Mouse (Mus musculus) bone marrow, adult 2 months (tissue): ENCODE results near the gene Bdh1.

Experiments
- CTCF ChIP-seq: fragments of 200-500 bp; IDR thresholded peaks from 2 replicates; pipeline ENCODE4 v1.5.1; 2011; ENCODE audit warnings: low read length, control low read depth; ENCODE audit not compliant: control insufficient read depth, insufficient read depth
- POLR2A ChIP-seq: fragments of 200-500 bp; IDR thresholded peaks from 2 replicates; pipeline ENCODE4 v1.6.1; 2011; ENCODE audit warnings: low read depth, mild to moderate bottlenecking, control low read depth, low read length, borderline replicate concordance; ENCODE audit not compliant: control insufficient read depth

GRCm38 (mm10) chr16:31455276-31456045, 33.4 kb downstream of the Bdh1 start:
- TF ChIP-seq POLR2A = no peak
- no peak for TF ChIP-seq CTCF
